Mouse (Mus musculus) small intestine, adult 2 months (tissue): Measurements from ENCODE around the gene Adm2. TPM values are rescaled to one million over a fixed set of nuclear protein-coding genes. Genes with fewer than 3 reads are reported as not detected.

ENCODE experiments used
- H3K27ac ChIP-seq: fragments of 200-500 bp; 2 replicates; pipeline ENCODE4 v1.5.1; 2012; ENCODE audit warnings: low read depth, low read length, control low read depth, inconsistent platforms; ENCODE audit not compliant: insufficient read depth
- H3K27me3 ChIP-seq: fragments of 200-500 bp; 2 replicates; pipeline ENCODE4 v1.6.1; 2012; ENCODE audit warnings: mild to moderate bottlenecking, moderate library complexity, low read length, inconsistent platforms; ENCODE audit not compliant: control insufficient read depth, insufficient read depth
- H3K36me3 ChIP-seq: fragments of 200-500 bp; 2 replicates; pipeline ENCODE4 v1.6.1; 2012; ENCODE audit warnings: mild to moderate bottlenecking, low read length, control low read depth, inconsistent platforms; ENCODE audit not compliant: control insufficient read depth, insufficient read depth
- H3K4me1 ChIP-seq: fragments of 200-500 bp; 2 replicates; pipeline ENCODE4 v1.6.1; 2012; ENCODE audit warnings: low read length, inconsistent platforms, mixed read lengths; ENCODE audit not compliant: control insufficient read depth, insufficient read depth, insufficient read length
- H3K4me3 ChIP-seq: fragments of 200-500 bp; 2 replicates; pipeline ENCODE4 v1.5.1; 2012; ENCODE audit warnings: low read depth, mild to moderate bottlenecking, control low read depth, inconsistent platforms, low read length, moderate library complexity
- CTCF ChIP-seq: fragments of 200-500 bp; IDR thresholded peaks from 2 replicates; pipeline ENCODE4 v1.5.1; 2012; ENCODE audit warnings: low read depth, mild to moderate bottlenecking, control low read depth, inconsistent platforms, low read length, moderate library complexity, mixed read lengths; ENCODE audit not compliant: insufficient replicate concordance, insufficient read length; ENCODE audit errors: extremely low read depth
- POLR2A ChIP-seq: fragments of 200-500 bp; IDR thresholded peaks from 2 replicates; pipeline ENCODE4 v1.6.1; 2012; ENCODE audit warnings: low read depth, mild to moderate bottlenecking, control low read depth, inconsistent platforms, low read length, moderate library complexity
- WGBS: fragments of 180-500 bp; shearing (Covaris S2); methylation state at CpG from one replicate; pipeline ENCODE4 v1.1.7; 2018; 5-methylcytosine and 5-hydroxymethylcytosine counted together
- polyA plus RNA-seq: library from polyadenylated mRNA; depleted of rRNA; stranded (reverse); fragments of >200 nt; gene quantifications from 2 replicates; pipeline ENCODE4 v1.2.3, GENCODE M21; 2012

The Adm2 gene
- polyA plus RNA-seq, 1 experiment, result 0.98 TPM

GRCm38 (mm10) chr15:89354455-89354854 is 31.9 kb downstream of the Adm2 start:
- 65% methylated on average over 7 of the region's 7 CpGs for WGBS
- H3K4me3 ChIP-seq, result peak overlapping the region; percentile 97

GRCm38 (mm10) chr15:89355241-89356187 is 33.0 kb downstream of the Adm2 start, which contains the start of the genes Lmf2 and Ncaph2:
Lmf2 (minus strand) TSS chr15:89355659.
Ncaph2 (plus strand) TSS chr15:89355719.
- TF ChIP-seq CTCF (no peak), POLR2A (no peak; the same call in none of the 2 replicates)
- WGBS, result under 1% methylated on average over 64 of the region's 64 CpGs

More at GRCm38 (mm10) chr15:89354455-89354854, 31.9 kb downstream of the Adm2 start:
- TF ChIP-seq POLR2A, result no peak
- TF ChIP-seq CTCF, result no peak
- no peaks in the 10 kb centered on the region for H3K27me3 ChIP-seq
- H3K27ac ChIP-seq, result no peak overlapping the region
- H3K4me1 ChIP-seq, result peaks cover 8% of the 10 kb centered on the region
- H3K36me3 ChIP-seq, result peaks cover 31% of the 10 kb centered on the region

GRCm38 (mm10) chr15:89356372-89356771 is 33.9 kb downstream of the Adm2 start:
- peak overlapping the region; percentile 97 for H3K4me3 ChIP-seq
- H3K27me3 ChIP-seq, result no peaks in the 10 kb centered on the region
- TF ChIP-seq CTCF, result no peak
- TF ChIP-seq POLR2A, result no peak
- 0% methylated on average over 15 of the region's 15 CpGs for WGBS
- H3K4me1 ChIP-seq, result peaks cover 8% of the 10 kb centered on the region
- H3K27ac ChIP-seq, result peak overlapping the region; percentile 40; the same call in 1 of the 2 replicates
- peaks cover 29% of the 10 kb centered on the region for H3K36me3 ChIP-seq

More at GRCm38 (mm10) chr15:89355241-89356187, 33.0 kb downstream of the Adm2 start, which contains the start of the genes Lmf2 and Ncaph2:
- Histone ChIP-seq H3K4me1 (peaks cover 8% of the 10 kb centered on the region), H3K27me3 (no peaks in the 10 kb centered on the region), H3K4me3 (peak within 1 kb of the TSS; percentile 97), H3K27ac (peak within 1 kb of the TSS; percentile 65), H3K36me3 (peaks cover 30% of the 10 kb centered on the region)

- H3K36me3 ChIP-seq, result peaks cover 31% of the 10 kb centered on the region
- H3K27ac ChIP-seq, result no peak overlapping the region
- peaks cover 8% of the 10 kb centered on the region for H3K4me1 ChIP-seq
- no peak overlapping the region for H3K4me3 ChIP-seq
- TF ChIP-seq POLR2A, result no peak
- no peak for TF ChIP-seq CTCF
- WGBS, result 69% methylated on average over 3 of the region's 3 CpGs
- H3K27me3 ChIP-seq, result no peaks in the 10 kb centered on the region
Observed at GRCm38 (mm10) chr15:89358784-89359183, 36.3 kb downstream of the Adm2 start.

GRCm38 (mm10) chr15:89363051-89363450 is 40.5 kb downstream of the Adm2 start:
- 83% methylated on average over 7 of the region's 7 CpGs for WGBS
- no peak for TF ChIP-seq CTCF
- TF ChIP-seq POLR2A, result no peak
- no peak overlapping the region for H3K4me3 ChIP-seq
- H3K27ac ChIP-seq, result no peak overlapping the region
- H3K36me3 ChIP-seq, result peaks cover 69% of the 10 kb centered on the region
- H3K4me1 ChIP-seq, result no peaks in the 10 kb centered on the region
- H3K27me3 ChIP-seq, result no peaks in the 10 kb centered on the region

- Histone ChIP-seq H3K36me3 (peaks cover 84% of the 10 kb centered on the region), H3K27ac (no peak overlapping the region), H3K27me3 (no peaks in the 10 kb centered on the region), H3K4me3 (no peak overlapping the region), H3K4me1 (no peaks in the 10 kb centered on the region)
- TF ChIP-seq POLR2A, result no peak
- TF ChIP-seq CTCF, result no peak
- WGBS, result 93% methylated on average over 4 of the region's 4 CpGs
Observed at GRCm38 (mm10) chr15:89365141-89365551, 42.6 kb downstream of the Adm2 start.

GRCm38 (mm10) chr15:89372068-89372467 is 49.5 kb downstream of the Adm2 start:
- Histone ChIP-seq H3K4me1 (peaks cover 22% of the 10 kb centered on the region), H3K27me3 (no peaks in the 10 kb centered on the region), H3K27ac (no peak overlapping the region), H3K36me3 (peaks cover 45% of the 10 kb centered on the region), H3K4me3 (no peak overlapping the region)
- WGBS, result 77% methylated on average over 13 of the region's 13 CpGs
- TF ChIP-seq POLR2A (no peak), CTCF (no peak)
